Mouse (Mus musculus): Measurements from ENCODE around the gene Hoxb9.

The Hoxb9 gene

GRCm38 (mm10) chr11:96298895-96299667 is 27.8 kb downstream of the Hoxb9 start:
- DNase-seq (ENCODE audit: low read depth) = no peak

GRCm38 (mm10) chr11:96299781-96300180 is 28.5 kb downstream of the Hoxb9 start:
- no peak for DNase-seq (ENCODE audit: low read depth)

- no peak for DNase-seq (ENCODE audit: low read depth)
Observed at GRCm38 (mm10) chr11:96300354-96301063, 29.3 kb downstream of the Hoxb9 start.

- no peak for DNase-seq (ENCODE audit: low read depth)
Observed at GRCm38 (mm10) chr11:96301064-96301431, 29.8 kb downstream of the Hoxb9 start.

- no peak for DNase-seq (ENCODE audit: low read depth)
Observed at GRCm38 (mm10) chr11:96301837-96302236, 30.6 kb downstream of the Hoxb9 start.

- no peak for DNase-seq (ENCODE audit: low read depth)
Observed at GRCm38 (mm10) chr11:96302381-96303150, 31.3 kb downstream of the Hoxb9 start.

- peak; percentile 61 for DNase-seq (ENCODE audit: low read depth)
Observed at GRCm38 (mm10) chr11:96303151-96304099, 32.2 kb downstream of the Hoxb9 start, which contains the start of gene Hoxb5. Hoxb5 (plus strand) TSS chr11:96303336.

- DNase-seq (ENCODE audit: low read depth) = no peak
Observed at GRCm38 (mm10) chr11:96304381-96305195, 33.3 kb downstream of the Hoxb9 start.

GRCm38 (mm10) chr11:96305505-96306182 is 34.4 kb downstream of the Hoxb9 start:
- no peak for DNase-seq (ENCODE audit: low read depth)

- DNase-seq (ENCODE audit: low read depth) = no peak
Observed at GRCm38 (mm10) chr11:96306183-96306907, 35.1 kb downstream of the Hoxb9 start.

GRCm38 (mm10) chr11:96306908-96307269 is 35.6 kb downstream of the Hoxb9 start:
- DNase-seq (ENCODE audit: low read depth) = no peak

GRCm38 (mm10) chr11:96308763-96309162 is 37.5 kb downstream of the Hoxb9 start:
- no peak for DNase-seq (ENCODE audit: low read depth)

- peak; percentile 18 for DNase-seq (ENCODE audit: low read depth)
Observed at GRCm38 (mm10) chr11:96309288-96309687, 38.0 kb downstream of the Hoxb9 start.

GRCm38 (mm10) chr11:96310183-96310938 is 39.1 kb downstream of the Hoxb9 start:
- no peak for DNase-seq (ENCODE audit: low read depth)

GRCm38 (mm10) chr11:96311097-96311496 is 39.8 kb downstream of the Hoxb9 start:
- DNase-seq (ENCODE audit: low read depth) = peak; percentile 74

- peak; percentile 88 for DNase-seq (ENCODE audit: low read depth)
Observed at GRCm38 (mm10) chr11:96311520-96312417, 40.5 kb downstream of the Hoxb9 start.

- DNase-seq (ENCODE audit: low read depth) = no peak
Observed at GRCm38 (mm10) chr11:96313134-96313533, 41.9 kb downstream of the Hoxb9 start.
